Mouse (Mus musculus): ENCODE measurements around the gene Cpvl.

DNA sequence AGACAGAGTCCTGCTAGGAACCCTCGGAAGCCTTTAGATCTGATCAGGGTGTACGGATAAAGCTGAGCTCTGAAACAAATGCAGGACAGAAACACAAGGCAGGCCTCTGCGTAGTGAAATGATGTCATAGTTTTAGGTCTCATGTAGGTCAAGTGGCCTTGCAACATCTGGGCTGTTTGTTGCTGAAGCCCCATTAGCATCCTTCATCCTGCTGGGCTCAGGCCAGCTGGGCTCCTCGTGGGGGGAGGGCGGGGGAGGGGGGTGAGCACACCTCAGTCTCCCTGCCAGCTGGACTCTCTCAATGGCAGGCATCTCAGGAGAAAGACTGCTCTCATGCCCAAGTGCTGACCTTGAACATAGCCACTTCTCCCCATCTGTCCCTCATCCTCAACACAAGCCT is 12.6 kb downstream of the Cpvl start:
- TF ChIP-seq CTCF (IDR thresholded peaks at IDR 0.05; ENCODE audit: insufficient read depth, low read depth, low read length), result no peak
- no peak for TF ChIP-seq POLR2A (IDR thresholded peaks at IDR 0.05; ENCODE audit: insufficient read depth, low read depth, low read length)

Measured in olfactory bulb, adult 2 months (tissue).